Mouse (Mus musculus) gastrocnemius, adult 18-20 months (tissue): ENCODE results near the gene Adora3. TPM values are rescaled to one million over a fixed set of nuclear protein-coding genes. Genes with fewer than 3 reads are reported as not detected.

Experiments
- DNase-seq: peaks from one replicate; pipeline ENCODE4 v3.0.0; 2021; ENCODE audit warnings: low spot score
- total RNA-seq, 2 experiments: library from RNA; stranded (reverse); gene quantifications; 2 replicates each; pipeline ENCODE4 v1.2.3; 2021

Adora3 gene
- total RNA-seq, 2 experiments from 2014 or later: not detected

GRCm38 (mm10) chr3:105929821-105930220 is 59.2 kb downstream of the Adora3 start:
- no peak for DNase-seq

- no peak for DNase-seq
Observed at GRCm38 (mm10) chr3:105931095-105931494, 60.4 kb downstream of the Adora3 start.

- no peak for DNase-seq
Observed at GRCm38 (mm10) chr3:105932240-105933071, 61.8 kb downstream of the Adora3 start, which contains the start of gene I830077J02Rik. TSS of gene I830077J02Rik (minus strand) at chr3:105932664.

GRCm38 (mm10) chr3:105933926-105934325 is 63.3 kb downstream of the Adora3 start:
- no peak for DNase-seq

- DNase-seq: peak; percentile 43
Observed at GRCm38 (mm10) chr3:105935033-105935432, 64.4 kb downstream of the Adora3 start.

- DNase-seq: no peak
Observed at GRCm38 (mm10) chr3:105936111-105936510, 65.5 kb downstream of the Adora3 start.

- DNase-seq: no peak
Observed at GRCm38 (mm10) chr3:105951348-105951747, 80.7 kb downstream of the Adora3 start.

GRCm38 (mm10) chr3:105957235-105957634 is 86.6 kb downstream of the Adora3 start:
- DNase-seq: no peak

GRCm38 (mm10) chr3:105958204-105958603 is 87.5 kb downstream of the Adora3 start:
- no peak for DNase-seq

Other genes starting within 250 kb of the Adora3 start
- 10 to 100 TPM in 1 of 2 experiments, 1 to 10 TPM in 1; 8.7 to 11.0 TPM for gene Ddx20, start 183.3 kb upstream of the Adora3 start, total RNA-seq
- gene Inka2, start 166.3 kb upstream of the Adora3 start, total RNA-seq: 1 to 10 TPM; 2.4 to 2.7 TPM
- gene Rap1a, start 69.5 kb upstream of the Adora3 start, total RNA-seq: 10 to 100 TPM; 74.1 to 94.9 TPM
- not detected for gene Tmigd3, start within 50 bp of the Adora3 start, total RNA-seq
- gene I830077J02Rik, start 61.8 kb downstream of the Adora3 start, total RNA-seq: under 1 TPM; 0.07 to 0.34 TPM
- gene Wdr77, start 88.5 kb downstream of the Adora3 start, total RNA-seq: 10 to 100 TPM; 26.3 to 29.4 TPM
- 100 to 1,000 TPM; 591 to 642 TPM for gene Atp5f1, start 89.2 kb downstream of the Adora3 start, total RNA-seq
- gene Ovgp1, start 102.9 kb downstream of the Adora3 start, total RNA-seq: under 1 TPM; 0.68 to 0.85 TPM
- not detected for gene Pifo, start 143.8 kb downstream of the Adora3 start, total RNA-seq
- not detected for gene Chil5, start 162.0 kb downstream of the Adora3 start, total RNA-seq
- gene Chia1, start 242.4 kb downstream of the Adora3 start, total RNA-seq: under 1 TPM; 0.14 to 0.36 TPM